Mouse (Mus musculus): ENCODE results near the gene Ntsr1. TPM values are rescaled to one million over a fixed set of nuclear protein-coding genes. Genes with fewer than 3 reads are reported as not detected.

Ntsr1 gene
- total and polyA plus RNA-seq, 2 experiments from 2014 or later, result 2.9 to 9.0 TPM

DNA sequence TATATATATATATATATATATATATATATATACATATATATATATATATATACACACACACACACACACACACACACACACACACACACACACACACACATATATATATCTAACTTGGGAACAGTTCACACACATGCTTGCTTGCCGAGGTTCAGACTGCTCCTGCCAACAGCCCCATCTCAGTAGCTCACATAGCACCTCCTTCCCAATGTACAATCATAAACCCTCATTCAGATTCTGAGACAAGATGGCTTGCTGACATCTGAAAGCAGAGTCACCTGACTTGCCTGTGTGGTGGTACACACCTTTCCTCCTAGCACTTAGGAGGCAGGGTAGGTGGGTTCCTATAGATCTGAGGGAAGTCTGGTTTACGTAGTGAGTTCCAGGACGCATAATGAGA, 52.6 kb downstream of the Ntsr1 start:
- ATAC-seq (no peak), DNase-seq (ENCODE audit: low spot score) (no peak)
- no peaks in the 10 kb centered on the region for H3K27me3 ChIP-seq (ENCODE audit: insufficient read depth, low read length)
- no peak overlapping the region for H3K9ac ChIP-seq (replicated peaks; ENCODE audit: low read length)
- H3K4me1 ChIP-seq (ENCODE audit: insufficient read depth, low read length), result 0 out of 2 replicates have a peak, but pooled peaks cover 4% of the 10 kb centered on the region
- H3K9me3 ChIP-seq (ENCODE audit: low read length), result no peaks in the 10 kb centered on the region
- H3K36me3 ChIP-seq (ENCODE audit: insufficient read depth, low read length), result no peaks in the 10 kb centered on the region
- 82% methylated on average over 3 of the region's 3 CpGs for WGBS
- H3K4me2 ChIP-seq (ENCODE audit: low read depth, low read length), result no peak overlapping the region
- TF ChIP-seq CTCF (IDR thresholded peaks at IDR 0.05; ENCODE audit: low read depth), result no peak
- H3K27ac ChIP-seq, result no peak overlapping the region
- no peak overlapping the region for H3K4me3 ChIP-seq (ENCODE audit: low read length)

DNA sequence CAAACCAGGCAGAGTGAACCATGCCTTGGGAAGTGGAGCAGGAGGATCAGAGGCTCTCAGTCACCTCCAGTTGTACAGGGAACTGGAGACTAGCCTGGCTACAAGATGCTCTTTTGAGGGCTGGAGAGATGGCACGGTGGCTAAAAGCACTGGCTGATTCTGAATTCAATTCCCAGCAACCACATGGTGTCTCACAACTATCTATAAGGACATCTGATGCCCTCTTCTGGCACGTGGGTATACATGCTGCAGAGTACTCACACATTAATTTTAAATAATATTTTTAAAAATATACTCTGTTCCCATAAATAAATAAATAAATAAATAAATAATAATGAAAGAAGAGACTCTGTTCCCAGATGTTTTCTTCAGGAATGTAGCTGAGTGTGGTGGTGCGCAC, 55.4 kb downstream of the Ntsr1 start:
- peak; percentile 40 for TF ChIP-seq CTCF (IDR thresholded peaks at IDR 0.05; ENCODE audit: low read depth)
- ATAC-seq (no peak), DNase-seq (ENCODE audit: low spot score) (peak; percentile 48)
- Histone ChIP-seq H3K9me3 (ENCODE audit: low read length) (no peaks in the 10 kb centered on the region), H3K4me2 (ENCODE audit: low read depth, low read length) (no peak overlapping the region), H3K9ac (replicated peaks; ENCODE audit: low read length) (no peak overlapping the region), H3K4me1 (ENCODE audit: insufficient read depth, low read length) (no peaks in the 10 kb centered on the region), H3K36me3 (ENCODE audit: insufficient read depth, low read length) (no peaks in the 10 kb centered on the region), H3K27ac (no peak overlapping the region), H3K27me3 (ENCODE audit: insufficient read depth, low read length) (no peaks in the 10 kb centered on the region), H3K4me3 (ENCODE audit: low read length) (no peak overlapping the region)
- WGBS, result 40% methylated on average over 3 of the region's 3 CpGs

- Histone ChIP-seq H3K9ac (replicated peaks; ENCODE audit: low read length) (no peak overlapping the region), H3K4me1 (ENCODE audit: insufficient read depth, low read length) (no peaks in the 10 kb centered on the region), H3K27me3 (ENCODE audit: insufficient read depth, low read length) (no peaks in the 10 kb centered on the region), H3K9me3 (ENCODE audit: low read length) (no peaks in the 10 kb centered on the region), H3K36me3 (ENCODE audit: insufficient read depth, low read length) (no peaks in the 10 kb centered on the region), H3K4me3 (ENCODE audit: low read length) (no peak overlapping the region), H3K27ac (no peak overlapping the region), H3K4me2 (ENCODE audit: low read depth, low read length) (no peak overlapping the region)
- TF ChIP-seq CTCF (IDR thresholded peaks at IDR 0.05; ENCODE audit: low read depth), result no peak
- DNase-seq (ENCODE audit: low spot score) (no peak), ATAC-seq (no peak)
- 87% methylated on average over 3 of the region's 3 CpGs for WGBS
Observed at GRCm38 (mm10) chr2:180556470-180556869, 56.7 kb downstream of the Ntsr1 start.

- no peaks in the 10 kb centered on the region for H3K27me3 ChIP-seq (ENCODE audit: insufficient read depth, low read length)
- ATAC-seq, result no peak
- no peak overlapping the region for H3K27ac ChIP-seq
- H3K4me1 ChIP-seq (ENCODE audit: insufficient read depth, low read length), result peaks cover 9% of the 10 kb centered on the region; the same call in 1 of the 2 replicates
- H3K4me2 ChIP-seq (ENCODE audit: low read depth, low read length), result no peak overlapping the region
- DNase-seq (ENCODE audit: low spot score), result no peak
- TF ChIP-seq CTCF (IDR thresholded peaks at IDR 0.05; ENCODE audit: low read depth), result peak; percentile 55
- H3K36me3 ChIP-seq (ENCODE audit: insufficient read depth, low read length), result no peaks in the 10 kb centered on the region
- no peak overlapping the region for H3K4me3 ChIP-seq (ENCODE audit: low read length)
- H3K9me3 ChIP-seq (ENCODE audit: low read length), result no peaks in the 10 kb centered on the region
- 52% methylated on average over 5 of the region's 5 CpGs for WGBS
- H3K9ac ChIP-seq (replicated peaks; ENCODE audit: low read length), result no peak overlapping the region
Observed at GRCm38 (mm10) chr2:180560245-180560644, 60.5 kb downstream of the Ntsr1 start.

- Histone ChIP-seq H3K9ac (replicated peaks; ENCODE audit: low read length) (no peak overlapping the region), H3K4me1 (ENCODE audit: insufficient read depth, low read length) (peaks cover 9% of the 10 kb centered on the region; the same call in 1 of the 2 replicates), H3K36me3 (ENCODE audit: insufficient read depth, low read length) (no peaks in the 10 kb centered on the region), H3K27me3 (ENCODE audit: insufficient read depth, low read length) (no peaks in the 10 kb centered on the region), H3K4me3 (ENCODE audit: low read length) (no peak overlapping the region), H3K4me2 (ENCODE audit: low read depth, low read length) (no peak overlapping the region), H3K9me3 (ENCODE audit: low read length) (no peaks in the 10 kb centered on the region), H3K27ac (no peak overlapping the region)
- TF ChIP-seq CTCF (IDR thresholded peaks at IDR 0.05; ENCODE audit: low read depth), result peak; percentile 54
- DNase-seq (ENCODE audit: low spot score) (no peak), ATAC-seq (no peak)
- WGBS, result 63% methylated on average over 5 of the region's 5 CpGs
Observed at GRCm38 (mm10) chr2:180562146-180562545, 62.4 kb downstream of the Ntsr1 start.

DNA sequence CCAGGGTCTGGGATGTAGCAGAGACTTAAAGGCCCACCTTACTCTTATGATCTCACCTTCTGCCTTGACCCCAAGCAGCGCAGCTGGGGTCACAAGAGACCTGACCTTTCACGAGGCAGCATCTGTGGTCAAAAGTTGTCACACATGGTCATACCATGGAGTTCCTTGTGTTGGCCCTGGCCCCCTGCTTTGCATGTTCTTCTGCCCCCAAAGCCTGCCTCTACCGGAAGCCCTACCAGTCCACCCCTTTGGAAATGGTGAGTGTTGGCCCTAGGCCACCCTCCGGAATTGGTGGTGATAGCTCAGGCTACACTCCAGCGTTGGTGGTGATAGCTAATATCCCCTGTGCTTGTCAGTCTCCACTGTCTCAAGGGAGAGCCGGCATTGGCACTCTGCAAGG, 63.5 kb downstream of the Ntsr1 start:
- DNase-seq (ENCODE audit: low spot score) (no peak), ATAC-seq (no peak)
- Histone ChIP-seq H3K27me3 (ENCODE audit: insufficient read depth, low read length) (no peaks in the 10 kb centered on the region), H3K27ac (no peak overlapping the region), H3K9ac (replicated peaks; ENCODE audit: low read length) (no peak overlapping the region), H3K4me1 (ENCODE audit: insufficient read depth, low read length) (peaks cover 9% of the 10 kb centered on the region; the same call in 1 of the 2 replicates), H3K36me3 (ENCODE audit: insufficient read depth, low read length) (no peaks in the 10 kb centered on the region), H3K4me3 (ENCODE audit: low read length) (no peak overlapping the region), H3K9me3 (ENCODE audit: low read length) (no peaks in the 10 kb centered on the region), H3K4me2 (ENCODE audit: low read depth, low read length) (no peak overlapping the region)
- WGBS, result 42% methylated on average over 6 of the region's 6 CpGs
- no peak for TF ChIP-seq CTCF (IDR thresholded peaks at IDR 0.05; ENCODE audit: low read depth)

- TF ChIP-seq CTCF (IDR thresholded peaks at IDR 0.05; ENCODE audit: low read depth), result no peak
- H3K4me2 ChIP-seq (ENCODE audit: low read depth, low read length), result no peak overlapping the region
- H3K9ac ChIP-seq (replicated peaks; ENCODE audit: low read length), result no peak overlapping the region
- H3K27ac ChIP-seq, result no peak overlapping the region
- H3K4me3 ChIP-seq (ENCODE audit: low read length), result no peak overlapping the region
- ATAC-seq (peak; percentile 47; the same call in 1 of the 2 replicates), DNase-seq (ENCODE audit: low spot score) (peak; percentile 51)
- H3K9me3 ChIP-seq (ENCODE audit: low read length), result no peaks in the 10 kb centered on the region
- no peaks in the 10 kb centered on the region for H3K27me3 ChIP-seq (ENCODE audit: insufficient read depth, low read length)
- WGBS, result 21% methylated on average over 5 of the region's 5 CpGs
- no peaks in the 10 kb centered on the region for H3K36me3 ChIP-seq (ENCODE audit: insufficient read depth, low read length)
- peaks cover 10% of the 10 kb centered on the region for H3K4me1 ChIP-seq (ENCODE audit: insufficient read depth, low read length)
Observed at GRCm38 (mm10) chr2:180563841-180564240, 64.1 kb downstream of the Ntsr1 start.
